Mouse (Mus musculus) erythroblast, embryonic 14.5 days (primary cell): ENCODE measurements at regions not wholly inside any gene's neighbourhood (a gene's known extent, or its start where the extent isn't known, plus 50 kb on each side); places are given as distances from the start of the nearest gene placed in this dataset.
"Not testable (repeated sequence)": the region's sequence is repeated elsewhere in the genome, so short reads cannot be mapped to it uniquely, and the experiment has no call there.

ENCODE experiments used
- H3K27me3 ChIP-seq: 2 replicates; pipeline ENCODE4 v1.6.1; 2012; ENCODE audit warnings: inconsistent platforms; ENCODE audit not compliant: control insufficient read depth
- H3K36me3 ChIP-seq: 2 replicates; pipeline ENCODE4 v1.6.1; 2012; ENCODE audit warnings: mild to moderate bottlenecking, inconsistent platforms; ENCODE audit not compliant: control insufficient read depth
- H3K4me1 ChIP-seq: 2 replicates; pipeline ENCODE4 v1.6.1; 2012; ENCODE audit warnings: inconsistent platforms; ENCODE audit not compliant: control insufficient read depth
- H3K4me3 ChIP-seq: replicated peaks from 2 replicates; pipeline ENCODE3; 2012; ENCODE audit warnings: moderate library complexity, mild to moderate bottlenecking, inconsistent platforms
- H3K9me3 ChIP-seq: 2 replicates; pipeline ENCODE4 v1.6.1; 2012; ENCODE audit warnings: low read length, inconsistent platforms, mixed read lengths; ENCODE audit not compliant: control insufficient read depth
- GATA1 ChIP-seq: IDR thresholded peaks from 2 replicates; pipeline ENCODE4 v1.6.1; 2012; ENCODE audit warnings: low read length, inconsistent platforms, mixed read lengths
- TAL1 ChIP-seq: IDR thresholded peaks from 3 replicates; pipeline ENCODE4 v1.6.1; 2012; ENCODE audit warnings: low read length, inconsistent platforms, mixed read lengths

DNA sequence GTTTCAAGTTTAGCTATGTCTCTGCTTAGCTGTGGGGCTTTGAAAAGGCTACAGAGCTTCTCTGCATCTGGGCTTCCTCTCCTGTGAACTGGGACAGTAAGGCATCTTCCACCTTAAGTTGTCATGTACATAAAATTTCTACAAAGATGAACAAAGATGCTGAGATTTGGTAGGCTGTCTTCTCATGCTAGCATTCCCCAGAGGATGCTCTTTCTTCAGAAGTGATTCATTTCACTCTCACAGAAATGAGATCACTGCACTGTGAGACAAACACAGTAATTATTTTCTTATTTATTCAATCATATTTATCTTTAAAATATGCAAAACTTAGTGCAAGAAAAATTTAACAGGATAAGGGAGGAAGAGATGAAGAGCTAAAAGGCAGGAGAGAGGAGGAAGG, 261.5 kb downstream of the Lpin1 start:
- TF ChIP-seq GATA1 = no peak
- no peak for TF ChIP-seq TAL1
- Histone ChIP-seq H3K27me3 (no peaks in the 10 kb centered on the region), H3K4me3 (no peak overlapping the region), H3K9me3 (no peaks in the 10 kb centered on the region), H3K4me1 (no peaks in the 10 kb centered on the region), H3K36me3 (no peaks in the 10 kb centered on the region)

DNA sequence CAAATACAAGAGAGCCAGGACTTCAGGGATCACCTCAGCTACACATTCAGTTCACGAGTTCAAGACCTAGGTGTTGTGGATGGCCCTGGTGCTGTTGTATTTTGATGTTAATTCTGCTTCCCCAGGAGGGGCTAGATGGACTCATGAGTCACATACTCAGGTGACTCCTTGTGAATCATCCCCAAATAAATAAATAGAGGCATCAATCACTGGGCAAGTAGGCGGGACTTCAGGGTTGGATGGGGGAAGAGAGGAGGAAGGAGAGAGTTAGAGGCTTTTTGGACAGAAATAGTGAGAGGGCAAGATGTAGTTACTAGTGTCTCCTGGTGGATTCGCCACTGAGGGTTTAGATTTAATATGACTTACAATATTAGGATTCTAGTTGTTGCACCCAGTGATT, 266.7 kb downstream of the Lpin1 start:
- H3K36me3 ChIP-seq = no peaks in the 10 kb centered on the region
- no peaks in the 10 kb centered on the region for H3K9me3 ChIP-seq
- TF ChIP-seq GATA1 (no peak), TAL1 (no peak)
- no peak overlapping the region for H3K4me3 ChIP-seq
- H3K4me1 ChIP-seq = no peaks in the 10 kb centered on the region
- no peaks in the 10 kb centered on the region for H3K27me3 ChIP-seq

GRCm38 (mm10) chr12:16342030-16342429, 268.7 kb downstream of the Lpin1 start:
- not testable (repeated sequence) for H3K36me3 ChIP-seq, H3K4me3 ChIP-seq, H3K9me3 ChIP-seq, H3K4me1 ChIP-seq, H3K27me3 ChIP-seq

DNA sequence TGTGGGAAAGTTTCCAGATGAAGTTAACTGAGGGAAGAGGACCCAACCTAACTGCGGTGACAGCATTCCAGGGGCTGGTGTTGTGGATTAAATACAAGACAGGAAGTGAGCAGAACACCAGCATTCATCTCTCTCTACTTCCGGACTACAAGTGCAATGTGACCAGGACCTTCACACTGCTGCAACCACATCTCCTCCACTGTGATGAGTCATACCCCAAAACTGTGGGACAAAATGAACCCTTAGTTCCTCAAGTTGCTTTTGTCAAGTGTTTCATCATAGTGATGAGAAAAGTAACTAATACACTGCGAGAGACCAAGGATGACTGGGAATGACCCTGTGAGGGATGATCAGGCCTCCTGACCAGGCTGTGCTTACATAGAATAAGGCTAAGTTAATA, 279.3 kb downstream of the Lpin1 start:
- H3K27me3 ChIP-seq = no peaks in the 10 kb centered on the region
- TF ChIP-seq GATA1 = no peak
- no peak for TF ChIP-seq TAL1
- H3K4me3 ChIP-seq = no peak overlapping the region
- no peaks in the 10 kb centered on the region for H3K9me3 ChIP-seq
- H3K36me3 ChIP-seq = no peaks in the 10 kb centered on the region
- no peaks in the 10 kb centered on the region for H3K4me1 ChIP-seq

GRCm38 (mm10) chr12:16329129-16329528, 281.6 kb downstream of the Lpin1 start:
- no peaks in the 10 kb centered on the region for H3K9me3 ChIP-seq
- TF ChIP-seq TAL1 (no peak), GATA1 (no peak)

GRCm38 (mm10) chr12:16320536-16321402, 290.0 kb downstream of the Lpin1 start:
- Histone ChIP-seq H3K4me3 (no peak overlapping the region), H3K4me1 (no peaks in the 10 kb centered on the region)
- TF ChIP-seq GATA1 (no peak), TAL1 (no peak)

More at GRCm38 (mm10) chr12:16329129-16329528, 281.6 kb downstream of the Lpin1 start:
- H3K36me3 ChIP-seq = no peaks in the 10 kb centered on the region
- H3K4me3 ChIP-seq = no peak overlapping the region
- no peaks in the 10 kb centered on the region for H3K27me3 ChIP-seq
- H3K4me1 ChIP-seq = no peaks in the 10 kb centered on the region

GRCm38 (mm10) chr12:16308101-16308500, 302.7 kb downstream of the Lpin1 start:
- Histone ChIP-seq H3K36me3 (no peaks in the 10 kb centered on the region), H3K4me1 (no peaks in the 10 kb centered on the region), H3K4me3 (no peak overlapping the region), H3K9me3 (no peaks in the 10 kb centered on the region), H3K27me3 (no peaks in the 10 kb centered on the region)
- TF ChIP-seq GATA1 (no peak), TAL1 (no peak)

More at GRCm38 (mm10) chr12:16320536-16321402, 290.0 kb downstream of the Lpin1 start:
- no peaks in the 10 kb centered on the region for H3K36me3 ChIP-seq
- H3K27me3 ChIP-seq = no peaks in the 10 kb centered on the region
- no peaks in the 10 kb centered on the region for H3K9me3 ChIP-seq

- H3K27me3 ChIP-seq = no peaks in the 10 kb centered on the region
- no peaks in the 10 kb centered on the region for H3K36me3 ChIP-seq
These were observed 305.9 kb downstream of the Lpin1 start for GRCm38 (mm10) chr12:16304701-16305377.

GRCm38 (mm10) chr12:16285061-16285460, 325.7 kb downstream of the Lpin1 start:
- TF ChIP-seq TAL1 (no peak), GATA1 (no peak)
- no peak overlapping the region for H3K4me3 ChIP-seq
- no peaks in the 10 kb centered on the region for H3K9me3 ChIP-seq
- H3K27me3 ChIP-seq = no peaks in the 10 kb centered on the region
- H3K4me1 ChIP-seq = no peaks in the 10 kb centered on the region
- no peaks in the 10 kb centered on the region for H3K36me3 ChIP-seq

More at GRCm38 (mm10) chr12:16304701-16305377, 305.9 kb downstream of the Lpin1 start:
- Histone ChIP-seq H3K9me3 (no peaks in the 10 kb centered on the region), H3K4me1 (no peaks in the 10 kb centered on the region), H3K4me3 (no peak overlapping the region)
- TF ChIP-seq TAL1 (no peak), GATA1 (no peak)
